Mouse (Mus musculus): ENCODE measurements at regions not wholly inside any gene's neighbourhood (a gene's known extent, or its start where the extent isn't known, plus 50 kb on each side); places are given as distances from the start of the nearest gene placed in this dataset.

GRCm38 (mm10) chr13:11216671-11217330 lies 856.2 kb upstream of the Chrm3 start:
- no peaks in the 10 kb centered on the region for H3K9me3 ChIP-seq
- WGBS: 88% methylated on average over 3 of the region's 3 CpGs
- H3K27ac ChIP-seq (replicated peaks): no peak overlapping the region
- H3K4me3 ChIP-seq: no peak overlapping the region
- DNase-seq (ENCODE audit: low spot score): no peak
- H3K27me3 ChIP-seq (replicated peaks; ENCODE audit: low read depth, poor library complexity, severe bottlenecking): no peaks in the 10 kb centered on the region
- no peaks in the 10 kb centered on the region for H3K36me3 ChIP-seq (replicated peaks)
- H3K4me1 ChIP-seq: no peaks in the 10 kb centered on the region

- WGBS: 91% methylated on average over 1 of the region's 1 CpGs
- Histone ChIP-seq H3K27ac (replicated peaks) (no peak overlapping the region), H3K4me3 (no peak overlapping the region), H3K27me3 (replicated peaks; ENCODE audit: low read depth, poor library complexity, severe bottlenecking) (no peaks in the 10 kb centered on the region), H3K4me1 (no peaks in the 10 kb centered on the region), H3K36me3 (replicated peaks) (no peaks in the 10 kb centered on the region), H3K9me3 (no peaks in the 10 kb centered on the region)
- DNase-seq (ENCODE audit: low spot score): no peak
Observed at GRCm38 (mm10) chr13:11210109-11210508, 849.5 kb upstream of the Chrm3 start.

- DNase-seq (ENCODE audit: low spot score): no peak
- WGBS: 92% methylated on average over 6 of the region's 6 CpGs
- H3K4me1 ChIP-seq: no peaks in the 10 kb centered on the region
Observed at GRCm38 (mm10) chr13:11205216-11205786, 844.7 kb upstream of the Chrm3 start.

GRCm38 (mm10) chr13:11201978-11202377 lies 841.3 kb upstream of the Chrm3 start:
- no peaks in the 10 kb centered on the region for H3K36me3 ChIP-seq (replicated peaks)
- no peaks in the 10 kb centered on the region for H3K27me3 ChIP-seq (replicated peaks; ENCODE audit: low read depth, poor library complexity, severe bottlenecking)
- no peak for DNase-seq (ENCODE audit: low spot score)
- H3K4me1 ChIP-seq: no peaks in the 10 kb centered on the region
- H3K9me3 ChIP-seq: no peaks in the 10 kb centered on the region
- no peak overlapping the region for H3K27ac ChIP-seq (replicated peaks)
- H3K4me3 ChIP-seq: no peak overlapping the region

More at GRCm38 (mm10) chr13:11205216-11205786, 844.7 kb upstream of the Chrm3 start:
- no peaks in the 10 kb centered on the region for H3K9me3 ChIP-seq
- H3K4me3 ChIP-seq: no peak overlapping the region
- H3K36me3 ChIP-seq (replicated peaks): no peaks in the 10 kb centered on the region
- no peak overlapping the region for H3K27ac ChIP-seq (replicated peaks)
- no peaks in the 10 kb centered on the region for H3K27me3 ChIP-seq (replicated peaks; ENCODE audit: low read depth, poor library complexity, severe bottlenecking)

- Histone ChIP-seq H3K36me3 (replicated peaks) (no peaks in the 10 kb centered on the region), H3K27ac (replicated peaks) (no peak overlapping the region), H3K27me3 (replicated peaks; ENCODE audit: low read depth, poor library complexity, severe bottlenecking) (no peaks in the 10 kb centered on the region), H3K4me3 (no peak overlapping the region), H3K4me1 (no peaks in the 10 kb centered on the region), H3K9me3 (no peaks in the 10 kb centered on the region)
- WGBS: 80% methylated on average over 8 of the region's 8 CpGs
- DNase-seq (ENCODE audit: low spot score): no peak
Observed at GRCm38 (mm10) chr13:11192471-11192870, 831.8 kb upstream of the Chrm3 start.

- Histone ChIP-seq H3K36me3 (replicated peaks) (no peaks in the 10 kb centered on the region), H3K4me3 (no peak overlapping the region), H3K4me1 (no peaks in the 10 kb centered on the region), H3K27me3 (replicated peaks; ENCODE audit: low read depth, poor library complexity, severe bottlenecking) (no peaks in the 10 kb centered on the region), H3K27ac (replicated peaks) (no peak overlapping the region), H3K9me3 (no peaks in the 10 kb centered on the region)
- no peak for DNase-seq (ENCODE audit: low spot score)
Observed at GRCm38 (mm10) chr13:11181191-11181590, 820.5 kb upstream of the Chrm3 start.

- 85% methylated on average over 1 of the region's 1 CpGs for WGBS
- Histone ChIP-seq H3K9me3 (no peaks in the 10 kb centered on the region), H3K27ac (replicated peaks) (no peak overlapping the region), H3K27me3 (replicated peaks; ENCODE audit: low read depth, poor library complexity, severe bottlenecking) (no peaks in the 10 kb centered on the region), H3K36me3 (replicated peaks) (no peaks in the 10 kb centered on the region), H3K4me1 (no peaks in the 10 kb centered on the region), H3K4me3 (no peak overlapping the region)
- DNase-seq (ENCODE audit: low spot score): no peak
Observed at GRCm38 (mm10) chr13:11180356-11180755, 819.7 kb upstream of the Chrm3 start.

GRCm38 (mm10) chr13:11178586-11178985 lies 817.9 kb upstream of the Chrm3 start:
- no peak for DNase-seq (ENCODE audit: low spot score)
- no peaks in the 10 kb centered on the region for H3K4me1 ChIP-seq
- 87% methylated on average over 2 of the region's 2 CpGs for WGBS
- no peaks in the 10 kb centered on the region for H3K36me3 ChIP-seq (replicated peaks)
- no peaks in the 10 kb centered on the region for H3K9me3 ChIP-seq
- H3K4me3 ChIP-seq: no peak overlapping the region
- no peaks in the 10 kb centered on the region for H3K27me3 ChIP-seq (replicated peaks; ENCODE audit: low read depth, poor library complexity, severe bottlenecking)
- no peak overlapping the region for H3K27ac ChIP-seq (replicated peaks)

- Histone ChIP-seq H3K4me3 (no peak overlapping the region), H3K36me3 (replicated peaks) (no peaks in the 10 kb centered on the region), H3K9me3 (no peaks in the 10 kb centered on the region), H3K27me3 (replicated peaks; ENCODE audit: low read depth, poor library complexity, severe bottlenecking) (no peaks in the 10 kb centered on the region), H3K4me1 (no peaks in the 10 kb centered on the region), H3K27ac (replicated peaks) (no peak overlapping the region)
- 84% methylated on average over 6 of the region's 6 CpGs for WGBS
- DNase-seq (ENCODE audit: low spot score): no peak
Observed at GRCm38 (mm10) chr13:11177642-11178420, 817.2 kb upstream of the Chrm3 start.

- Histone ChIP-seq H3K27ac (replicated peaks) (no peak overlapping the region), H3K4me3 (no peak overlapping the region), H3K9me3 (no peaks in the 10 kb centered on the region), H3K4me1 (no peaks in the 10 kb centered on the region), H3K36me3 (replicated peaks) (no peaks in the 10 kb centered on the region), H3K27me3 (replicated peaks; ENCODE audit: low read depth, poor library complexity, severe bottlenecking) (no peaks in the 10 kb centered on the region)
- no peak for DNase-seq (ENCODE audit: low spot score)
- 82% methylated on average over 5 of the region's 5 CpGs for WGBS
Observed at GRCm38 (mm10) chr13:11167115-11167514, 806.5 kb upstream of the Chrm3 start.

- Histone ChIP-seq H3K4me3 (no peak overlapping the region), H3K27me3 (replicated peaks; ENCODE audit: low read depth, poor library complexity, severe bottlenecking) (no peaks in the 10 kb centered on the region), H3K9me3 (no peaks in the 10 kb centered on the region), H3K27ac (replicated peaks) (no peak overlapping the region), H3K36me3 (replicated peaks) (no peaks in the 10 kb centered on the region), H3K4me1 (no peaks in the 10 kb centered on the region)
- 80% methylated on average over 3 of the region's 3 CpGs for WGBS
- DNase-seq (ENCODE audit: low spot score): no peak
Observed at GRCm38 (mm10) chr13:11164130-11164529, 803.5 kb upstream of the Chrm3 start.

- no peak overlapping the region for H3K27ac ChIP-seq (replicated peaks)
- 87% methylated on average over 3 of the region's 3 CpGs for WGBS
Observed at GRCm38 (mm10) chr13:11147268-11147667, 786.6 kb upstream of the Chrm3 start.

GRCm38 (mm10) chr13:11107693-11108092 lies 747.0 kb upstream of the Chrm3 start:
- WGBS: 86% methylated on average over 2 of the region's 2 CpGs
- no peak for DNase-seq (ENCODE audit: low spot score)
- Histone ChIP-seq H3K36me3 (replicated peaks) (no peaks in the 10 kb centered on the region), H3K27ac (replicated peaks) (no peak overlapping the region), H3K4me3 (no peak overlapping the region), H3K9me3 (no peaks in the 10 kb centered on the region), H3K4me1 (no peaks in the 10 kb centered on the region), H3K27me3 (replicated peaks; ENCODE audit: low read depth, poor library complexity, severe bottlenecking) (no peaks in the 10 kb centered on the region)

More at GRCm38 (mm10) chr13:11147268-11147667, 786.6 kb upstream of the Chrm3 start:
- Histone ChIP-seq H3K9me3 (no peaks in the 10 kb centered on the region), H3K4me3 (no peak overlapping the region), H3K27me3 (replicated peaks; ENCODE audit: low read depth, poor library complexity, severe bottlenecking) (no peaks in the 10 kb centered on the region), H3K4me1 (no peaks in the 10 kb centered on the region), H3K36me3 (replicated peaks) (no peaks in the 10 kb centered on the region)
- DNase-seq (ENCODE audit: low spot score): no peak

Data from embryonic facial prominence, embryonic 10.5 days (tissue).